Mouse (Mus musculus) heart, postnatal 14 days (tissue): ENCODE measurements at regions not wholly inside any gene's neighbourhood (a gene's known extent, or its start where the extent isn't known, plus 50 kb on each side); places are given as distances from the start of the nearest gene placed in this dataset.

Experiments
- DNase-seq, 2 experiments: peaks; one replicate each; pipeline ENCODE4 v3.0.0; 2021 to 2022
- intact Hi-C: fragments of 180-260 bp; cut with DNase I; formaldehyde crosslinking; loops from one replicate; pipeline ENCODE4 v1.15.1; 2025

GRCm38 (mm10) chr9:90683319-90683718 lies 412.7 kb upstream of the Tbc1d2b start:
- intact Hi-C loops: no loop called here
- no peak for DNase-seq

- intact Hi-C loops: no loop called here
- DNase-seq: no peak
These were observed 419.5 kb upstream of the Tbc1d2b start for GRCm38 (mm10) chr9:90690066-90690465.

- no peak for DNase-seq
- intact Hi-C loops: no loop called here
These were observed 420.5 kb upstream of the Tbc1d2b start for GRCm38 (mm10) chr9:90691137-90691536.

- DNase-seq: no peak
- intact Hi-C loops: no loop called here
These were observed 421.4 kb upstream of the Tbc1d2b start for GRCm38 (mm10) chr9:90691676-90692661.

- no peak for DNase-seq
- intact Hi-C loops: no loop called here
These were observed 422.5 kb upstream of the Tbc1d2b start for GRCm38 (mm10) chr9:90693031-90693671.

GRCm38 (mm10) chr9:90694051-90694645 lies 423.5 kb upstream of the Tbc1d2b start:
- intact Hi-C loops: no loop called here
- DNase-seq: no peak

- no peak for DNase-seq
- intact Hi-C loops: loop anchor here (5.0 kb wide), 1 partner anchor 597 kb away; no protein-coding TSS in a partner anchor
These were observed 425.1 kb upstream of the Tbc1d2b start for GRCm38 (mm10) chr9:90695693-90696092.

GRCm38 (mm10) chr9:90697279-90698000 lies 426.8 kb upstream of the Tbc1d2b start:
- intact Hi-C loops: loop anchor here (5.0 kb wide), 1 partner anchor 595 kb away; no protein-coding TSS in a partner anchor
- no peak for DNase-seq

- DNase-seq: no peak
- intact Hi-C loops: loop anchor here (5.0 kb wide), 1 partner anchor 594 kb away; no protein-coding TSS in a partner anchor
These were observed 427.8 kb upstream of the Tbc1d2b start for GRCm38 (mm10) chr9:90698439-90698838.

GRCm38 (mm10) chr9:90699064-90699463 lies 428.5 kb upstream of the Tbc1d2b start:
- intact Hi-C loops: loop anchor here (5.0 kb wide), 1 partner anchor 593 kb away; no protein-coding TSS in a partner anchor
- DNase-seq: no peak

GRCm38 (mm10) chr9:90700236-90701179 lies 429.9 kb upstream of the Tbc1d2b start:
- intact Hi-C loops: no loop called here
- DNase-seq: peak in 1 of 2 experiments; percentile 2

GRCm38 (mm10) chr9:90701180-90701765 lies 430.7 kb upstream of the Tbc1d2b start:
- intact Hi-C loops: no loop called here
- DNase-seq: no peak

- DNase-seq: peak in 1 of 2 experiments; percentile 2
These were observed 443.1 kb upstream of the Tbc1d2b start for GRCm38 (mm10) chr9:90713685-90714084.

GRCm38 (mm10) chr9:90731450-90731849 lies 460.8 kb upstream of the Tbc1d2b start:
- DNase-seq: no peak
- intact Hi-C loops: no loop called here

More at GRCm38 (mm10) chr9:90713685-90714084, 443.1 kb upstream of the Tbc1d2b start:
- intact Hi-C loops: no loop called here

- intact Hi-C loops: no loop called here
- no peak for DNase-seq
These were observed 486.6 kb upstream of the Tbc1d2b start for GRCm38 (mm10) chr9:90757175-90757574.

GRCm38 (mm10) chr9:90774296-90774695 lies 503.7 kb upstream of the Tbc1d2b start:
- intact Hi-C loops: no loop called here

GRCm38 (mm10) chr9:90789545-90789944 lies 518.9 kb upstream of the Tbc1d2b start:
- intact Hi-C loops: no loop called here
- DNase-seq: no peak

More at GRCm38 (mm10) chr9:90774296-90774695, 503.7 kb upstream of the Tbc1d2b start:
- DNase-seq: no peak

- no peak for DNase-seq
- intact Hi-C loops: no loop called here
These were observed 521.3 kb upstream of the Tbc1d2b start for GRCm38 (mm10) chr9:90791871-90792270.

- DNase-seq: no peak
- intact Hi-C loops: no loop called here
These were observed 545.4 kb upstream of the Zic4 start for GRCm38 (mm10) chr9:90816844-90817243.
